Mouse (Mus musculus) erythroid progenitor cell, adult 5-6 weeks (primary cell): ENCODE measurements around the gene Fn1. TPM values are rescaled to one million over a fixed set of nuclear protein-coding genes. Genes with fewer than 3 reads are reported as not detected.

Experiments used
- ATAC-seq: replicated peaks from 2 replicates; pipeline ENCODE4 v1.8.0; 2016; ENCODE audit warnings: moderate number of reproducible peaks, mild to moderate bottlenecking, moderate TSS enrichment, inconsistent platforms; ENCODE audit not compliant: poor library complexity, low FRiP score, severe bottlenecking
- total RNA-seq, 2 experiments: library from RNA; stranded (forward) in 1 of 2; stranded (reverse) in 1 of 2; fragments of 150-400 nt in 1 of 2; fragments of 186-747, 209-891 nt in 1 of 2; gene quantifications; 2 replicates each; pipeline versions ENCODE4 v1.2.3 to v1.2.4; 2015 to 2017; ENCODE audit warnings: low replicate concordance in 2 of 2

Gene Fn1
- 72.1 and 78.6 TPM in 2 replicates for total RNA-seq (2015; ENCODE audit: low replicate concordance)
- 13.5 and 35.3 TPM in 2 replicates for total RNA-seq (2017; ENCODE audit: low replicate concordance)

DNA sequence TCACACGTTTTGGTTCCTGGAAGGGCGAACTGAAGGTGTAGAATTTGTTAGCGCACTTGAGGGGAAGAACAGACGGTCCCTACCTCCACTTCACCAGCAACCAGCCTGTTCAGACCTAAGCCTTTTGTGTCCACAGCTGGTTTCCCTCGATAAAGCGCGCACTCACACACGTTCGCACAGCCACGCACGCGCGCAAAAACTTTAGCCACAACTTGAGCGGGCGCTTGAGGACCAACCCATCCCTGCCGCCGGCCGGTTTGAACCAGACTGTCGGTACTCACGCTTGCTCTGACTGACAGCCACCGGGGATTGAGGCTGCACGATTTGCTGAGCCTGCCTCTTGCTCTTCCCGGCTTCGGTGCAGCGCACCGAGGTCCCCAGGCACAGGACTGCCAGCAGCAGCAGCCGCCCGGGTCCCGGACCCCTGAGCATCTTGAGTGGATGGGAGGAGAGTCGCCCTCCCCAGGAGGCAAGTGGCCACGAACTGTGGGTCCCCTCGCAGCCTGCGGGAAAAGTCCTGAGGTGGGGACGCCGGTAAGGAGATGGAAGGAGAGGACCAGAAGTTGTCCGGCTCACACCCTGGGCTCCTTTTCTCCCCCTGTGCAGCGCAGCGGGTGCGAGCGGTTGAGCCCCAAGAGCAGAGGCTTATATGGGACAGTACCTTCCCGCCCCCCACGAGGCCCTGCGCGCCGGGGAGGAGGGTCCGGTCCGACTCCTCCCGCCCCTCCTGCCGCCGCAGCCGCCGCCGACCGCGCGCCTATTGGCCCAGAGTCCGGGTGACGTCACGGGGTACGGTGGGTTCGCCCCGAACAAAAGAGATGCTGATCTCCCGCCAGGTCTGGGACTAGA lies at the start of gene Fn1:
Fn1 (minus strand) TSS at position 650 of the 849 bp plus-strand sequence.
- ATAC-seq, result no peak

GRCm38 (mm10) chr1:71696093-71696492 lies 43.1 kb upstream of the Fn1 start:
- no peak for ATAC-seq

DNA sequence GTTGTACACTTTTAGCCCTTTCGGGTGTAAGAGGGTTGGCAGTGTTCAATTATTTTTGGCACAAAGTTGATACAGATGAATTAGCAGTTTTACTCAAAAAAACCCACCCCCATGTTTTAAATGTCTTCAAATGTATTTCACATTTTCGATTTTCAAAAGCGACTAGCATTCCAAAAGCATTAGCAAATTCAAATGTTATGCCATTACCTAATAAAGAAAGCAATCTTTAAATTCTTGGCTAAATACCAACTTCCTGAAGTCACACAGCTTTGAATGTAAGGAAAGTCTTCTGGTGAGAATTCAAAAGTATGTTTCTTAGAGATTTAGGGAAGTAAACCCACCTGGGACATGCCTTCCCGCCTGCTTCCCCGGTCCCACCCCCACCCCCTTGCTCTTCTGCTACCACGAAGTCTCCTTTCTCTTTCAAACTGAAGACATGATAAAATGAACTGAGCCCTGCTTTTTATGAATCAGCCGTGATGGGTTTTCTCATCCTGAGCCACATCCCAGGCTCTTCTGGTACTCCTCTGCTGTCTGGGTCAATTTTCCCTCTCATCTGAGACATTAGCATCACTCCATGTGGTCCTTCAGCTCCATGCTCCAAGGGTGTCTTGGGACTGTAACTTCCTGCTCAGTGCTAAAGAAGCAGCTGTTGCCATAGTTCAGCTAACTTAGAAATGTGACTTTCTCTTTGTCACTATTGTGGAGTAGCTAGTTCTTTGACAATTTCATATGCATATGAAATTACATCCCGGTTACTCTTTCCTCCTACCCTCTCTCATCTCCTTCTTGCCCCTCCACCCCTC lies 38.7 kb upstream of the Fn1 start:
- ATAC-seq, result no peak

- no peak for ATAC-seq
Measured at GRCm38 (mm10) chr1:71688926-71689303, 35.9 kb upstream of the Fn1 start.

DNA sequence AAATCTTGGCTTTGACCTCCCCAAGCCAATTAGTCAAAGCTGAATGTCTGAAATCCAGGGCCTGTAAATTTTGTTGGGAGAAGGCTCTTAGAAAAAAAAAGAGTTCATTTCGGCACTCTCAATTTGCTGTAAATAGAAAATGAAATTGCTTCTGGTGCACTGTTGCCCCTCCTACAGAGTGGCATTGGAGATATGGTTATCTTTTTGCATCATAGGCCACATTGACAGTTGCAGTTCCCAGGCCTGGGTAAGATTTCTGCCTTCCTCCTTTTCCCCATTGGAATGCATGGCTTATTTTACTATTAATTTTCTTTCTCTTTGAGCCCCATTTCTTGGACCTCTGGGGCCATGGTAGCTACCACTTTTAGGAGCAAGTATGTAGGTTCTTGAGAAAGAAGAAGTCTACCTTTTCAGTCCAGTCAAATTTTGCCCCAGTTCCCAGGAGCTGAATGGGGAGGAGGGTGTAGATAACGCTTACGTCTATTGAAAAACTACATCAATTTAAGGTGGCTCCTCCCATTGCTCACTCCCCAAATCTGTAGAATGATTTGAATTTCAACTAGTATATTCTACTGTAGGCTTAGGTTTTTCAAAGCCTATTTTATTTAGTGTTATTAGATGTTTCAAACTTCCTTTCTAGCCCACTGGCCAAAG lies 35.4 kb upstream of the Fn1 start:
- ATAC-seq, result no peak

DNA sequence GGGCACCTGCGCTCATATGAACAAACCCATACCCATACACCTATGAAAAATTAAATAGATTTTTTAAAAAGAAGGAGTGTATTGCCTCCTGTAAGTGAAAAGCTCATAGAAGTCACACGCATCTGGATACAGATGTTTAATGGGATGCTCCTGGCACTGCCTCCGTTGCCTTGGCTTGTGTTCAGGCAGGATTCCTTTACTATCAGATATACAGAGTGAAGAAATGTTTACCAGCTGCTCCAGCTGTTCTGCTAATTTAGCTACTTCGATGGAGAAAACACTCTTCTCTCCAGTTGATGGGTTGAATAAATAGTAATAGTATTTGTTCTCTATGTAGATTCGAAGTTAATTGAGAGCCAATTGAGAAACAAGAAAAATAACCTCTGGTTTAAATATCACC lies 33.8 kb upstream of the Fn1 start:
- ATAC-seq, result no peak

GRCm38 (mm10) chr1:71683736-71684135 lies 30.7 kb upstream of the Fn1 start:
- ATAC-seq, result no peak

DNA sequence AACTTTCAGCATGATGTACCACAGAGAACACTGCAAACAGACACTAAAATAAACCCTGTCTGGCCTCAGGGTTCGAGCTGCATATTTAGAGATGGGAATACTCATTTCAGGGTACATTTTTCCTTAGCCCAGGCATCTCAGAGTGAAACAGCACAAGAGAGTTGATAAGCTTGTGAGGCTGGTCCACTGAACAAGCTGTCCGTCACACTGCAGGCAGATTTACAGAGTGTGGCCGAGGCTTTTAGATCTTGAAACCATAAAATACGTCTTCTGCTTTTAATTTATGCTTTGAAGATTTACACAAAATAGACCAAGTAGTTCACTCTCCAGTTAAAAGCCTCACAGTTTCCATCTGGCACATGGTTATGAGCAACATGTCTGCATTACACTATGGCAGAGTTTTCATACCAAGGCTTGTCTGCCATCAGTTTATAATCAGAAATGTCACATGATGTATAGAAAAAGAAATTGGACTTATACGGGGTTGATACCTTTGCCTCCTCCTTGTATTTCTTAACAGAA lies 29.3 kb upstream of the Fn1 start:
- ATAC-seq, result no peak

GRCm38 (mm10) chr1:71681306-71681705 lies 28.3 kb upstream of the Fn1 start:
- ATAC-seq, result no peak

DNA sequence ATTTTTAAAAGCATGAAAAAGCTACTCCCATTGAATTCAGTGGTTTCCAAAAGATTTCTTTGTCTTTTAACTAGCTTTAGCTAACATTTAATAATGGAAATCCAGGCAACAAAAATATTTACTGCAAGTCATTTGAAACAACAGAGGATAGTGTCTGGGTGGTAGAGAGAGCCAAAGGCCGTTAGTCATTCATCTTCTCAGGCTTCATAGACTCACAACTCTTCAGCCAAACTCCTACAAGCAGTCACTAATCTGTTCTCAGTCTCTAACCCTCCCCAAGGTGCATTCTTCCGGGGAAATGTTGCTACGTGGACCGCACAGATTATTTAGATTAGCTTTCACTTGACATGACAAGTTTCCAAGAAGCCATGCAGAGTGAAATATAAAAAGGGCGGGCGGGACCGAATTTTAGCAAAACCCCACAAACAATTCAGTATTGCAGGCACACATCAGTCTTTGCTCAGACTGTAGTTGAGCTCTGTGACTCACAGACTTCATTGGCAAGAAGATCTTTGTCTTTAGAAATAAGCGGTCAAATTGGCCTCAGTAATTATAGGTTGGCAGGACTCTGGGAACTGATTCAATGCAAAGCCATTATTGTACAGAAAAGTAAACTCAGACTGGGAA lies 27.2 kb upstream of the Fn1 start:
- ATAC-seq, result no peak

- ATAC-seq, result no peak
Measured at GRCm38 (mm10) chr1:71675420-71675819, 22.4 kb upstream of the Fn1 start.

- ATAC-seq, result no peak
Measured at GRCm38 (mm10) chr1:71674274-71674673, 21.3 kb upstream of the Fn1 start.

- ATAC-seq, result no peak
Measured at GRCm38 (mm10) chr1:71673398-71673910, 20.5 kb upstream of the Fn1 start.

- no peak for ATAC-seq
Measured at GRCm38 (mm10) chr1:71672346-71672745, 19.3 kb upstream of the Fn1 start.

- ATAC-seq, result no peak
Measured at GRCm38 (mm10) chr1:71663242-71663641, 10.2 kb upstream of the Fn1 start.

- ATAC-seq, result no peak
Measured at GRCm38 (mm10) chr1:71658632-71659031, 5.6 kb upstream of the Fn1 start.

- no peak for ATAC-seq
Measured at GRCm38 (mm10) chr1:71656309-71656708, 3.3 kb upstream of the Fn1 start.

- no peak for ATAC-seq
Measured at GRCm38 (mm10) chr1:71654221-71654620, 1.2 kb upstream of the Fn1 start.

DNA sequence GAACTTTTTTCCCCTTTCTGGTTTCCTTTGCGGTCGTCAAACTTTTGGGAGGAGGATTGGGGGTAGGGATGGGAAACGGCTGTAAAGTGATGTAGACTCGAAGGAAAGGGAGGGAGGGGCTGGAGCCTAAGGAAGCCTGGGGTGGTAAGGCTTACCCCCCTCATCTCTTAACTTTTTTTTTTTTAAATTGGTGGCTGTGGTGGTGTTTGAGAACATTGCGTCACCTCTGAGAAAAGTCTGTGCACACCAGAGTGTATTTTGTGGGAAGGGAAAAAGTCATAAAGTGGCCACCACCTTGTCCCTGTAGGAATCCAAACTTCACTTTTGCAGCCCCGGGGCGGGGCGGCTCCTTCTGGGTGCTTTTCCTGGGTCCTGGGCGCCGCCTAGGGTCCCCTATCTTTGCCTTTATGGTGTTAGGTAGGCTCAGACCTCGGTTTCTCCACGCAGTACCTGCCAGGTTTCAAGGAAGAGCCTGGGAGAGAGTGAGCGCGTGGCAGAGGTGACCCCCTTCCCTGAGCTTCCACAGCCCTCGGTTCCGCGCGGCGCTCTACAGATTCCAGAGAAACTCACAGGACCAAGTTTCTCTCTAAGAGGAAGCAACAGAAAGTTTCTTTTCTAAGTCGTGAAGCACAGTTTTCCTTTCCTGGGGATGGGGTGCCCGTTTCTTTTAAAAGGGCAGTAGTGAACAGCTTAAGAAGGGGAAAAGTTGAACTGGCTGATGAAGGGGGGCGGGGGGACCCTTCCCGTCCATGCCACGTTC lies 580 bp upstream of the Fn1 start:
- ATAC-seq, result no peak
